Mouse (Mus musculus) kidney, embryonic 16.5 days (tissue): Measurements from ENCODE around the gene Fars2. TPM values are rescaled to one million over a fixed set of nuclear protein-coding genes. Genes with fewer than 3 reads are reported as not detected.

Experiments
- ATAC-seq: fragments of 200-750 bp; cut with Nextera tagmentation; 2 replicates; pipeline ENCODE4 v1.8.0; 2017; ENCODE audit warnings: moderate TSS enrichment; ENCODE audit not compliant: low FRiP score, low TSS enrichment
- H3K27ac ChIP-seq: fragments of 300-500 bp; sonication (generic); 2 replicates; pipeline ENCODE4 v1.5.1; 2014; ENCODE audit warnings: low read length
- H3K27me3 ChIP-seq: fragments of 300-500 bp; sonication (generic); 2 replicates; pipeline ENCODE4 v1.6.1; 2014; ENCODE audit warnings: low read length, control low read depth, mixed read lengths; ENCODE audit not compliant: insufficient read depth
- H3K36me3 ChIP-seq: fragments of 300-500 bp; sonication (generic); 2 replicates; pipeline ENCODE4 v1.6.1; 2014; ENCODE audit warnings: low read length, control low read depth, mixed read lengths; ENCODE audit not compliant: insufficient read depth
- H3K4me1 ChIP-seq: fragments of 300-500 bp; sonication (generic); 2 replicates; pipeline ENCODE4 v1.6.1; 2014; ENCODE audit warnings: low read length, control low read depth, mixed read lengths; ENCODE audit not compliant: insufficient read depth
- H3K4me2 ChIP-seq: fragments of 300-500 bp; sonication (generic); replicated peaks from 2 replicates; pipeline ENCODE4 v1.6.1; 2014; ENCODE audit warnings: low read depth, low read length
- H3K4me3 ChIP-seq: fragments of 300-500 bp; sonication (generic); 2 replicates; pipeline ENCODE4 v1.5.1; 2014; ENCODE audit warnings: mild to moderate bottlenecking, low read length
- H3K9ac ChIP-seq: fragments of 300-500 bp; sonication (generic); replicated peaks from 2 replicates; pipeline ENCODE4 v1.6.1; 2014; ENCODE audit warnings: low read length
- H3K9me3 ChIP-seq: fragments of 300-500 bp; sonication (generic); 2 replicates; pipeline ENCODE4 v1.6.1; 2016; ENCODE audit warnings: low read length, control low read depth
- WGBS: fragments of 180-500 bp; shearing (Covaris S2); extraction: QIAGEN DNeasy Blood & Tissue Kit; methylation state at CpG from one replicate; pipeline ENCODE4 v1.1.7; 2014; 5-methylcytosine and 5-hydroxymethylcytosine counted together
- polyA plus RNA-seq: library from polyadenylated mRNA; unstranded; fragments of >200 nt; fragmentation: Nextera tagmentation; extraction: Ambion mirVana; gene quantifications from 2 replicates; pipeline ENCODE4 v1.2.1, GENCODE M21; 2015

The Fars2 gene
- 47.1 and 48.6 TPM in 2 replicates for polyA plus RNA-seq

DNA sequence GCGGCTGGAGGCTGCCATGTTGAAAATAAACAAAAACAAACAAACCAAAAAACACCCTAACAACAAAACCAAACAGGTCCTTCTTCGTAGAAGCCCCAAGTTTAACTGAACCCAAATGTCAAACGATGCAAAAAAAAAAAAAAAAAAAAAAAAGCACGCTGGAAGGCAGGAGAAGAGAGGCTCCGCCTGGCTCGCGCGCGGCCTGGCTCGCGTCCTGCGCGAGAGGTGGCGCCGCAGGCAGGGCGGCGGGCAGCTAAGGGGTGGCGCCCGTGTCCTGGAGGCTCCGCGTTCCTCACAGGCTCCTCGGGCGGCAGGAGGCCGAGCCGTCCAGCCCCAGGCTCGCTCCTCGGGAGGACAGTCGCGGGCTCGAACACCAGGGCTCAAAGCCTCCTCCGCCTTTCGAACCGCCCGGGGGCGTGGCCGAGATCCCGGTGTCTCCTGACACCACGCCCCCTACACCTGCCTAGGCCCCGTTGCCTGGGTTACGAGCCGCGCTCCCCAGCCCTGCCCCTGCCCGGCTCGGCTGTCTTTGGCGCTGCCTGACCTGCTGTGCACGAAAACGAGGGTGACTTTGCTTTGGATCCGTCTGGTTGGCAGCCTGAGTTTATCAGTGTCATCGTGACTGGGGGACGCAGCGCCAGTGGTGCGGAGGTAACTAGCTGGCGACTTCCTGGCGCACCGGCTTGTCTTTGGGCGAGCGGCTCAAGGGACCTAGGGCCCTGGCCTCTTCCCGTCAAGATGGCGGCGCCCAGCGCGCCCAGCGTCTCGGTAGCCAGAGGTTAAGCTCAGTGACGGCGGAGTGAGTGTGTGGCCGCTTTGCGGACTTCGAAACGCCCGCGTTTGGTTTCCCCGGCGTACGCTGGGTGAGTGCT is at the start of gene Fars2, which contains the start of gene Lyrm4:
Gene Fars2 (plus strand): TSS at position 270 of the 872 bp plus-strand sequence.
Gene Lyrm4 (minus strand): TSS at position 384 of the 872 bp plus-strand sequence.
- WGBS = 0% methylated on average over 74 of the region's 75 CpGs
- H3K27ac ChIP-seq = peak within 1 kb of the TSS; percentile 98
- H3K36me3 ChIP-seq = no peaks in the 10 kb centered on the region
- no peaks in the 10 kb centered on the region for H3K9me3 ChIP-seq
- peak within 1 kb of the TSS; percentile 91 for H3K4me2 ChIP-seq
- H3K4me3 ChIP-seq = peak within 1 kb of the TSS; percentile 82
- peak; percentile 99 for ATAC-seq
- peaks cover 10% of the 10 kb centered on the region for H3K4me1 ChIP-seq
- peak within 1 kb of the TSS; percentile 84 for H3K9ac ChIP-seq
- no peaks in the 10 kb centered on the region for H3K27me3 ChIP-seq

DNA sequence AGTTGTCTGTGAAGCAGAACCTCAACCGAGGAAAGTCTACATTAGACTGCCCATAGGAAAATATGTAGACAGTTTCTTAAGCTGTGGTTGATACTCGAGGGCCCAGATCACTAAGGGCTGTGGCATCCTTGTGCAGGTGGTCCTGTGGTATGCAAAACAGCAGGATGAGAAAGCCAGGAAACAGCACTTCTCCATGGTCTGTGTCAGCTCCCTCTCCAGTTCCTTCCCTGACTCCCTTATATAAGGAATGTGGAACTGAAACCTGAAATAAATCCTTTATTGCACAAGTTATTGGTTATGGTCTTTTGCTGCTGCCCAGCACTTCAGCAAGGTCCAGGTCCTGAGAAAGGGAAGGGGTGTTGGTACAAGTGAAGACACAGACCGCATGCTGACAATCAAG is 42.7 kb upstream of the Fars2 start:
- 86% methylated on average over 3 of the region's 3 CpGs for WGBS
- no peaks in the 10 kb centered on the region for H3K4me1 ChIP-seq
- ATAC-seq = no peak

DNA sequence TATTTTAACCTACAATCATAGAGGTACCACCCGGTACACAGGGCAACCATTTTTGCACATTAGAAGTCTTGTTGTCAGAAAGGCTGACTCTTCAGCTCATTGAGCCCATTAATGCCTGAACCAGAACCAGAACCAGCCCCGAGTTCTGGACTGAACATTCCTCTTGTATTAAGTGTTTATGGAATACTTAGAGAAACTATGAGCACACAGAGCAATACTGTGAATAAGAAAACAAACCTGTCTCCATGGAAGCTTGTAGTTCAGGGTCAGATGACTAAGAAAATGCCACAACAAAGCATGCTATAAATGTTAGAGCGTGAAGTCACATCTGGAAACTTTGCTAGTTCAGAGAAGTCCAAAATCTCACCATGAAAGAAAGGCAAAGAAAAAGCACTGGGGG is 35.6 kb upstream of the Fars2 start:
- Histone ChIP-seq H3K4me3 (no peak overlapping the region), H3K4me1 (no peaks in the 10 kb centered on the region), H3K27ac (no peak overlapping the region), H3K36me3 (no peaks in the 10 kb centered on the region), H3K9me3 (no peaks in the 10 kb centered on the region), H3K4me2 (no peak overlapping the region), H3K27me3 (no peaks in the 10 kb centered on the region), H3K9ac (no peak overlapping the region)
- no peak for ATAC-seq
- 88% methylated on average over 3 of the region's 3 CpGs for WGBS

More for the DNA sequence above, 42.7 kb upstream of the Fars2 start:
- no peak overlapping the region for H3K4me2 ChIP-seq
- H3K9ac ChIP-seq = no peak overlapping the region
- no peaks in the 10 kb centered on the region for H3K27me3 ChIP-seq
- H3K4me3 ChIP-seq = no peak overlapping the region
- no peak overlapping the region for H3K27ac ChIP-seq
- no peaks in the 10 kb centered on the region for H3K36me3 ChIP-seq
- no peaks in the 10 kb centered on the region for H3K9me3 ChIP-seq

DNA sequence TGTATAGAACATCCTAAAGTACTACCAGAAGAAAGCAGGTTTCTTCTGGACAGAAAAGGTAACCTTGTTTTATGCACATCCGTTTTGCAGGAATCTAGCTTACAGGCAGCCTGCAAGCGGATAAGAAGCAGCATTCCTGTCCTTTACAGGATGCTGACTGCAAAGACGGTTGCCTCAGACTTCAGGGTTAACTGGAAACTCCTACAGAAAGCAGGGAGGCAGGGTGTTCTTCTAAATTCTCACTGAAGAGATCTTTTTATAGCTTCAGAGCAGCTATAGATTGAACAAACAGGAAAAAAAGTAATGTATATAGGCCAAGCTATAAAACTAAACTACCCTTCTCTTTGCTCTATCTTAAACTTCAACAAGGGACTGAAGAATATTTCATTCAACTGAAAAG is 32.5 kb upstream of the Fars2 start:
- no peak overlapping the region for H3K4me3 ChIP-seq
- no peaks in the 10 kb centered on the region for H3K9me3 ChIP-seq
- H3K4me1 ChIP-seq = no peaks in the 10 kb centered on the region
- no peaks in the 10 kb centered on the region for H3K27me3 ChIP-seq
- no peak for ATAC-seq
- 68% methylated on average over 3 of the region's 3 CpGs for WGBS
- no peak overlapping the region for H3K27ac ChIP-seq
- no peak overlapping the region for H3K9ac ChIP-seq
- no peak overlapping the region for H3K4me2 ChIP-seq
- no peaks in the 10 kb centered on the region for H3K36me3 ChIP-seq

DNA sequence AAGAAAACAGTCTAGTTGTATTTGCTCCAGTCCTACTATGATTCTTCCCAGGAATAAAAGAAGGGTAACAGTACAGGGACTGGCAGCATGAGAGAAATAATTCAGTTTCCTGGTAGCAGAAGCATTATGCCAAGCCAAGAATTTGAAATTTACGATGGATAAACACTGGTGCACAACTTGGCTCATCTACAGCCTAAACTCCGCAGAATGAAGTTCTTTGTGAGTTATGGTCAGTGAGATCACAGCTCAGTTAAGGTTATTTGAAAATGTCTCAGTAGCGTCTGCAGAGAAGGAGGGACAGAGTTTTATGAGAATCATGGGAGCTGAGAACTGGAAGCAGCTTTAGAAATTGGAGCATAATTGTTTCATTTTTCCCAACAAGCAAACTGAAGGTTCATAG is 31.2 kb upstream of the Fars2 start:
- Histone ChIP-seq H3K4me2 (no peak overlapping the region), H3K27me3 (no peaks in the 10 kb centered on the region), H3K27ac (no peak overlapping the region), H3K9me3 (no peaks in the 10 kb centered on the region), H3K4me3 (no peak overlapping the region), H3K36me3 (no peaks in the 10 kb centered on the region), H3K4me1 (no peaks in the 10 kb centered on the region), H3K9ac (no peak overlapping the region)
- peak; percentile 23; the same call in 1 of the 2 replicates for ATAC-seq
- 26% methylated on average over 3 of the region's 3 CpGs for WGBS

DNA sequence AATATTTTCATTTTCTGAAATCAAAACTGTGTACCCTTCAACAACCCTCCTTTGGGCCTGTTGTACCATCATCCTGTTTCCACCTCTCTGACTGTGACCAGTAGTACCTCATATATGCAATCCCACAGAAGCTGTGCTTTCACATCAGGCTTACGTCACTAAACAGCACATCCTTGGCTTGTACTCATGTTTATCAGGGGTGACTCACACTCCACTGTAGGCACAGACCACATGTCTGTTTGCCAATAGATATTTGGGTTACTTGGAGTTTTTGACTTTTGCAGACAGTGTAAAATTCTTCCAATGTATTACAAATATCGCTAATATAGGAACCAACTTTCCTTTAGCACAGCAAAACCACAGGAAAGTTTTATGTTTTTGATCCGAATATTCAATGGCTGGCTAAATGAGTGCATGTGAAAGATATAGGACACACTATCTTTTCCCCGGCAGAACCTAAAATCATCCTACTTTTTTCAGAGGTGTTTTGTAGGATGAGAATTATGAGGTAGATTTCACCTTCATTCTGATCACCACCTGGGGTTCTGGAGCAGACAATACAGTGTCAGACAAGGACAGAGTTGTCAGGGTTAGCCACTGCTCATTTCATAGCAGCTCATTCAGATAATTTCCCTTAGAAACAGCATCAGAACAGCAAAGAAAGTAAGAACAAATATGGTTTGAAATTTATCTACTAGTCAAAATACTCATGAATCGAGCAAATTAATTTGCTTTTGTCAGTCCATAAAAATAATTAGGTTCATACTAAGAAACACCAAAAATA is 30.4 kb upstream of the Fars2 start:
- 84% methylated on average over 5 of the region's 5 CpGs for WGBS
- Histone ChIP-seq H3K4me2 (no peak overlapping the region), H3K27ac (no peak overlapping the region), H3K4me3 (no peak overlapping the region), H3K9ac (no peak overlapping the region), H3K36me3 (no peaks in the 10 kb centered on the region), H3K4me1 (no peaks in the 10 kb centered on the region), H3K27me3 (no peaks in the 10 kb centered on the region), H3K9me3 (no peaks in the 10 kb centered on the region)
- ATAC-seq = no peak

DNA sequence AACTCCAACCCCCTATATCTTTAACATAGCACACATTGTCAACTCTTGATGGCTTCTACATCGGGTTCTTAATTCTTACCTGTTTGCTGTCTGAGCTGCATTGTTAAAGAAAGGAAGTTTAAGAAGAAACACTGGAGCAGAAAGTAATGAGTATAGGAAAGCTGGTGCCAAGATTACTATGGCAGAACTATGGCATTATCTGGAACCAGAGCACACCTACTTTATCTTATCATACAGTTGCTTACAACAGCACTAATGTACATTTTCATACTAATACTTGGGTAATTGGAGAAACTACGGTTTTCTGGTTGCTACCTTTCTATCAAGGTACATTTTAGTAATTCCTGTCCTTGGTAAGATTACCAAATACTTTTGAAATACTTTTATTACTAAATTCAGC is 29.8 kb upstream of the Fars2 start:
- Histone ChIP-seq H3K9ac (no peak overlapping the region), H3K4me1 (no peaks in the 10 kb centered on the region), H3K4me2 (no peak overlapping the region), H3K36me3 (no peaks in the 10 kb centered on the region), H3K27ac (no peak overlapping the region), H3K4me3 (no peak overlapping the region), H3K9me3 (no peaks in the 10 kb centered on the region), H3K27me3 (no peaks in the 10 kb centered on the region)
- 87% methylated on average over 2 of the region's 2 CpGs for WGBS
- no peak for ATAC-seq

DNA sequence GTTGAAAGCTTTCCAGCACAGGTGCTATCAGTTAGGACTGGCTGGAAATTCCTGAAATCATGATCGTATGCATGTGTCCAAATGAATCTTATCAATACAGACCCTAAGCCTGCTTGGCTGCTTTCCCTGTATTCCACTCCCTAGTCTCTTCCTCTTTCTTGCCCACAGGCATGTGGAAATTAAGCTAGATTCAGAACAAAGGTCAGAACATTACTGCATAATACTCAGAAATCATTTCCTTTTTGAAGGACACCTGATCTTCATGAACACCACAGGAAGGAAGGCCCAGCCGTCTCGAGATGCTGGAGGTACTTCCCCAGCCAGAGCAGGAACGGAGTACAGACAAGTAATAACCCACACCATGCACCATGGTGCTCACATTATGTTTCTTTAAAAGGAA is 29.0 kb upstream of the Fars2 start:
- no peaks in the 10 kb centered on the region for H3K27me3 ChIP-seq
- no peak overlapping the region for H3K4me3 ChIP-seq
- no peaks in the 10 kb centered on the region for H3K36me3 ChIP-seq
- H3K4me1 ChIP-seq = no peaks in the 10 kb centered on the region
- no peak overlapping the region for H3K27ac ChIP-seq
- H3K4me2 ChIP-seq = no peak overlapping the region
- 67% methylated on average over 4 of the region's 4 CpGs for WGBS
- no peaks in the 10 kb centered on the region for H3K9me3 ChIP-seq
- ATAC-seq = no peak
- H3K9ac ChIP-seq = no peak overlapping the region

DNA sequence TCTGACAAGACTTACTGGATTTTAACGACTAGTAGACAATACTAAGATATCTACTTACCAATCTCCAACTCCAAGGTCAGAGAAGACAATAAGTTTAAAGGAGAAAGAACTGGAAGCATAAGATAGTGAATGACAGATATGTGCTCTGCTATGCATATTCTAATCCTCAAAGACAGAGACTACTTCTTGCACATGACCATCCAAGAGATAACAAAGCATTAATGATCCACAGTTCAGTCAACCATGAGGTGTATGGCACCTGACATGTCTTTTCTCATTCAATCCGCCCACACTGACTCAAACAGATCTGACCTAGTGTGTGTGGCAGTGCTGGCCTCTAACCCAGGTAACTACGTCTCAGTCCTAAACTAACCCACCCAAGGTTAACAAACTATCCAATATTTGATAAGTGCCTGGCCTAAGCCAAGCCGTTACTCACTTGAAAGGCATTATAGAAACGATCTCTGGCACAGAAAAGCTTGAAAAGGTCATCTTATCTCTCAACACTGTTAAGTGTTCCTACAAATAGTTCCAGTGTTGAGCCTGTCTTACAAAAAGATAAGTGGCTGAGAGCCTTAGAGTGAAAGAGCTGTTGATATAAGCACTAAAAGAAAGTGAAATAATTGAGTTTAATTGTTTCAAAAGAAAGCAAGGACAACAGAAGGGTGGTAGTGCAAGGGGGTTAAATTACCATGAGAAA is 20.4 kb upstream of the Fars2 start:
- no peaks in the 10 kb centered on the region for H3K27me3 ChIP-seq
- no peak overlapping the region for H3K4me3 ChIP-seq
- no peak for ATAC-seq
- H3K4me2 ChIP-seq = no peak overlapping the region
- no peaks in the 10 kb centered on the region for H3K4me1 ChIP-seq
- H3K27ac ChIP-seq = no peak overlapping the region
- no peaks in the 10 kb centered on the region for H3K36me3 ChIP-seq
- H3K9ac ChIP-seq = no peak overlapping the region
- H3K9me3 ChIP-seq = no peaks in the 10 kb centered on the region
- 81% methylated on average over 5 of the region's 5 CpGs for WGBS
